Mouse (Mus musculus) layer of hippocampus, postnatal 25 days (tissue): ENCODE measurements around the gene Gsdma2. TPM values are rescaled to one million over a fixed set of nuclear protein-coding genes. Genes with fewer than 3 reads are reported as not detected.

Source experiments
- DNase-seq, 2 experiments: peaks; one replicate each; pipeline ENCODE4 v3.0.0; 2022; ENCODE audit warnings: mixed read lengths in 2 of 2, low spot score in 1 of 2; ENCODE audit errors: extremely low spot score in 1 of 2
- total RNA-seq, 2 experiments: library from RNA; stranded (reverse); gene quantifications; 2 replicates each; pipeline ENCODE4 v1.2.3; 2021

The Gsdma2 gene
- total RNA-seq, 2 experiments from 2014 or later: 0.20 TPM; not detected in 1

DNA sequence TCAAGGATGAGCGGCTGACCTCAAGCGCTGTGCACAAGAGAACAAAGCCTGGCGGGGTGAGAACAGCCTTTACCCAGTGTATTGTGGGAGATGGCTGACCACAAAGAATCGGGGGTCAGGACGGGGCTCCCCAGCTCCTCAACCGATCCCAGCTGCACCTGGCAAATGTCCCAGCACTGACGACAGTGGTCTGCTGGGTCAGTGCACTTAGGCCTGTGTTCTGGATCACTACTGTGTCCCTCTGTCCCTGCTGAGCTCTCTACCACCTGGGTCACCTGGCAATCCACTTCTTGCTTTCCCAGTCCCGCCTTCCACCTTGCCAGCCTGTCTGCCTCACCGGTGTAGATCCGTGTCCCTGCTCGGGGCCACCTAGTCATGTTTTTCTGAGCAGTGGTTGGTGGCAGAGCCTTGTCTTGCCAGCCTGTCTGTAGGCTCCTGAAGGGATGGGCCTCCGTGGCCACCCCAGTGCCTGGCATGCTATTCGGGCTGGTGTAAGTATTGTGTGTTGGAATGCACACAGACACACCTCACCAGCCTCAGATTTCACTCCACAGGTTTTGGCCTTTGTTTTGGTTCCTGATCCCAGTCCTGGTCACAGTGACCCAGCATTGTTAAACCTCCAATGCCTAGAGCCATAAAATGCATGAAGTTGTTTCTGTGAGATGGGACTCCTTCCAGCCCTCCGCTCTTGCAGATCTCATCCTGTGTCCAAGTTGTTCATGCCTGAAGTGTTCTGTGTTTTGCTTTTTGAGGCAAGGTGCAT, 50.1 kb downstream of the Gsdma2 start:
- DNase-seq: no peak

GRCm38 (mm10) chr11:98697225-98697624, 50.7 kb downstream of the Gsdma2 start:
- no peak for DNase-seq

GRCm38 (mm10) chr11:98698849-98699640, 52.5 kb downstream of the Gsdma2 start:
- no peak for DNase-seq

- peak; percentile 74 to 88 for DNase-seq
These were observed 53.4 kb downstream of the Gsdma2 start for GRCm38 (mm10) chr11:98699911-98700310.

GRCm38 (mm10) chr11:98701213-98701670, 54.7 kb downstream of the Gsdma2 start, which contains the start of gene Csf3:
Csf3 (plus strand) TSS chr11:98701263.
- no peak for DNase-seq

- no peak for DNase-seq
These were observed 55.8 kb downstream of the Gsdma2 start for GRCm38 (mm10) chr11:98702323-98702722.

GRCm38 (mm10) chr11:98705021-98705420, 58.5 kb downstream of the Gsdma2 start:
- DNase-seq: no peak

Other genes starting within 250 kb of the Gsdma2 start
- 1 to 10 TPM; 8.9 to 9.6 TPM for gene Pgap3, start 246.3 kb upstream of the Gsdma2 start, total RNA-seq
- 1 to 10 TPM; 1.4 to 3.5 TPM for gene Erbb2, start 234.3 kb upstream of the Gsdma2 start, total RNA-seq
- gene Mien1, start 207.8 kb upstream of the Gsdma2 start, total RNA-seq: 100 to 1,000 TPM in 1 of 2 experiments, 10 to 100 TPM in 1; 92.2 to 104 TPM
- 1 to 10 TPM; 1.4 to 2.1 TPM for gene Grb7, start 200.4 kb upstream of the Gsdma2 start, total RNA-seq
- under 1 TPM in 1 of 2 experiments, not detected in 1; 0.52 TPM for gene Ikzf3, start 100.7 kb upstream of the Gsdma2 start, total RNA-seq
- not detected for gene Zpbp2, start 95.7 kb upstream of the Gsdma2 start, total RNA-seq
- 10 to 100 TPM; 47.7 to 57.5 TPM for gene Ormdl3, start 59.4 kb upstream of the Gsdma2 start, total RNA-seq
- not detected for gene Lrrc3c, start 48.5 kb upstream of the Gsdma2 start, total RNA-seq
- 10 to 100 TPM; 10.4 to 12.4 TPM for gene Gm12355, start 21.1 kb upstream of the Gsdma2 start, total RNA-seq
- gene Gsdma3, start 20.4 kb upstream of the Gsdma2 start, total RNA-seq: not detected
- not detected for gene Gsdma, start 17.6 kb downstream of the Gsdma2 start, total RNA-seq
- 100 to 1,000 TPM; 127 to 128 TPM for gene Psmd3, start 35.8 kb downstream of the Gsdma2 start, total RNA-seq
- gene Csf3, start 54.5 kb downstream of the Gsdma2 start, total RNA-seq: not detected
- 100 to 1,000 TPM; 118 to 130 TPM for gene Med24, start 82.7 kb downstream of the Gsdma2 start, total RNA-seq
- gene Thra, start 93.9 kb downstream of the Gsdma2 start, total RNA-seq: 1,000 to 10,000 TPM; 1,027 to 1,094 TPM
- 10 to 100 TPM; 78.1 to 92.2 TPM for gene Nr1d1, start 128.6 kb downstream of the Gsdma2 start, total RNA-seq
- gene Msl1, start 148.8 kb downstream of the Gsdma2 start, total RNA-seq: 100 to 1,000 TPM; 170 to 176 TPM
- 10 to 100 TPM; 53.3 to 60.6 TPM for gene Casc3, start 158.1 kb downstream of the Gsdma2 start, total RNA-seq
- gene Rapgefl1, start 190.0 kb downstream of the Gsdma2 start, total RNA-seq: 100 to 1,000 TPM; 185 to 222 TPM
- 10 to 100 TPM; 57.2 to 61.4 TPM for gene Wipf2, start 216.9 kb downstream of the Gsdma2 start, total RNA-seq